Mouse (Mus musculus): ENCODE data around the gene Kcnh4.

Kcnh4 gene

GRCm38 (mm10) chr11:100759611-100760233, at the start of gene Kcnh4:
TSS of gene Kcnh4 (minus strand) at chr11:100759942.
- peak; percentile 87 to 89 for DNase-seq (ENCODE audit: low spot score in 2 of 2)

GRCm38 (mm10) chr11:100806380-100807305, 46.9 kb upstream of the Kcnh4 start:
- no peak for DNase-seq (ENCODE audit: low spot score in 2 of 2)

- DNase-seq (ENCODE audit: low spot score in 2 of 2) = no peak
Observed at GRCm38 (mm10) chr11:100805535-100805934, 45.8 kb upstream of the Kcnh4 start.

- no peak for DNase-seq (ENCODE audit: low spot score in 2 of 2)
Observed at GRCm38 (mm10) chr11:100804409-100804808, 44.7 kb upstream of the Kcnh4 start.

- DNase-seq (ENCODE audit: low spot score in 2 of 2) = no peak
Observed at GRCm38 (mm10) chr11:100799426-100799825, 39.7 kb upstream of the Kcnh4 start.

GRCm38 (mm10) chr11:100796585-100796984, 36.8 kb upstream of the Kcnh4 start:
- DNase-seq (ENCODE audit: low spot score in 2 of 2) = no peak

GRCm38 (mm10) chr11:100795386-100795785, 35.6 kb upstream of the Kcnh4 start:
- no peak for DNase-seq (ENCODE audit: low spot score in 2 of 2)

GRCm38 (mm10) chr11:100791457-100792049, 31.8 kb upstream of the Kcnh4 start:
- DNase-seq (ENCODE audit: low spot score in 2 of 2) = no peak

GRCm38 (mm10) chr11:100790644-100791043, 30.9 kb upstream of the Kcnh4 start:
- DNase-seq (ENCODE audit: low spot score in 2 of 2) = peak; percentile 34 to 64

- DNase-seq (ENCODE audit: low spot score in 2 of 2) = no peak
Observed at GRCm38 (mm10) chr11:100789702-100790101, 30.0 kb upstream of the Kcnh4 start.

GRCm38 (mm10) chr11:100785774-100786173, 26.0 kb upstream of the Kcnh4 start:
- DNase-seq (ENCODE audit: low spot score in 2 of 2) = no peak

GRCm38 (mm10) chr11:100784286-100784685, 24.5 kb upstream of the Kcnh4 start:
- DNase-seq (ENCODE audit: low spot score in 2 of 2) = no peak

- no peak for DNase-seq (ENCODE audit: low spot score in 2 of 2)
Observed at GRCm38 (mm10) chr11:100782568-100782967, 22.8 kb upstream of the Kcnh4 start.

- DNase-seq (ENCODE audit: low spot score in 2 of 2) = no peak
Observed at GRCm38 (mm10) chr11:100781763-100782475, 22.2 kb upstream of the Kcnh4 start.

GRCm38 (mm10) chr11:100780247-100780646, 20.5 kb upstream of the Kcnh4 start:
- no peak for DNase-seq (ENCODE audit: low spot score in 2 of 2)

- DNase-seq (ENCODE audit: low spot score in 2 of 2) = no peak
Observed at GRCm38 (mm10) chr11:100778069-100778468, 18.3 kb upstream of the Kcnh4 start.

- no peak for DNase-seq (ENCODE audit: low spot score in 2 of 2)
Observed at GRCm38 (mm10) chr11:100775921-100776320, 16.2 kb upstream of the Kcnh4 start.

GRCm38 (mm10) chr11:100774261-100774660, 14.5 kb upstream of the Kcnh4 start:
- DNase-seq (ENCODE audit: low spot score in 2 of 2) = no peak

- DNase-seq (ENCODE audit: low spot score in 2 of 2) = peak in 1 of 2 experiments; percentile 65
Observed at GRCm38 (mm10) chr11:100770646-100771408, 11.1 kb upstream of the Kcnh4 start, which contains the start of gene Ghdc. TSS of gene Ghdc (minus strand) at chr11:100770957.

- DNase-seq (ENCODE audit: low spot score in 2 of 2) = no peak
Observed at GRCm38 (mm10) chr11:100769980-100770379, 10.2 kb upstream of the Kcnh4 start.

- DNase-seq (ENCODE audit: low spot score in 2 of 2) = no peak
Observed at GRCm38 (mm10) chr11:100767871-100768270, 8.1 kb upstream of the Kcnh4 start.
